Mouse (Mus musculus) kidney, embryonic 14.5 days (tissue): ENCODE measurements around the gene Slc4a3. TPM values are rescaled to one million over a fixed set of nuclear protein-coding genes. Genes with fewer than 3 reads are reported as not detected.

Experiments used
- ATAC-seq: fragments of 200-750 bp; cut with Nextera tagmentation; 2 replicates; pipeline ENCODE4 v1.8.0; 2017; ENCODE audit warnings: moderate number of reproducible peaks, mild to moderate bottlenecking, moderate TSS enrichment, moderate library complexity; ENCODE audit not compliant: low FRiP score, low TSS enrichment
- H3K27ac ChIP-seq: fragments of 300-500 bp; sonication (generic); 2 replicates; pipeline ENCODE4 v1.5.1; 2014; ENCODE audit warnings: low read depth, mild to moderate bottlenecking, low read length, moderate library complexity, mixed read lengths
- H3K27me3 ChIP-seq: fragments of 300-500 bp; sonication (generic); 2 replicates; pipeline ENCODE4 v1.6.1; 2014; ENCODE audit warnings: mild to moderate bottlenecking, low read length; ENCODE audit not compliant: control insufficient read depth, insufficient read depth
- H3K36me3 ChIP-seq: fragments of 300-500 bp; sonication (generic); 2 replicates; pipeline ENCODE4 v1.6.1; 2014; ENCODE audit warnings: low read length, mixed read lengths; ENCODE audit not compliant: control insufficient read depth, insufficient read depth
- H3K4me1 ChIP-seq: fragments of 300-500 bp; sonication (generic); 2 replicates; pipeline ENCODE4 v1.6.1; 2014; ENCODE audit warnings: low read length, mixed read lengths; ENCODE audit not compliant: control insufficient read depth, insufficient read depth
- H3K4me2 ChIP-seq: fragments of 300-500 bp; sonication (generic); replicated peaks from 2 replicates; pipeline ENCODE4 v1.6.1; 2014; ENCODE audit warnings: low read depth, mild to moderate bottlenecking, low read length
- H3K4me3 ChIP-seq: fragments of 300-500 bp; sonication (generic); 2 replicates; pipeline ENCODE4 v1.5.1; 2014; ENCODE audit warnings: mild to moderate bottlenecking, low read length
- H3K9ac ChIP-seq: fragments of 300-500 bp; sonication (generic); 2 replicates; pipeline ENCODE4 v1.6.1; 2014; ENCODE audit warnings: low read depth, mild to moderate bottlenecking, low read length, moderate library complexity
- H3K9me3 ChIP-seq: fragments of 300-500 bp; sonication (generic); 2 replicates; pipeline ENCODE4 v1.6.1; 2016; ENCODE audit warnings: low read length; ENCODE audit not compliant: control insufficient read depth
- WGBS: fragments of 180-500 bp; shearing (Covaris S2); extraction: QIAGEN DNeasy Blood & Tissue Kit; methylation state at CpG from one replicate; pipeline ENCODE4 v1.1.7; 2014; 5-methylcytosine and 5-hydroxymethylcytosine counted together
- polyA plus RNA-seq: library from polyadenylated mRNA; unstranded; fragments of >200 nt; fragmentation: Nextera tagmentation; extraction: Ambion mirVana; gene quantifications from 2 replicates; pipeline ENCODE4 v1.2.1, GENCODE M21; 2014

Gene Slc4a3
- polyA plus RNA-seq, 1 experiment from 2014 or later = 18.8 TPM

DNA sequence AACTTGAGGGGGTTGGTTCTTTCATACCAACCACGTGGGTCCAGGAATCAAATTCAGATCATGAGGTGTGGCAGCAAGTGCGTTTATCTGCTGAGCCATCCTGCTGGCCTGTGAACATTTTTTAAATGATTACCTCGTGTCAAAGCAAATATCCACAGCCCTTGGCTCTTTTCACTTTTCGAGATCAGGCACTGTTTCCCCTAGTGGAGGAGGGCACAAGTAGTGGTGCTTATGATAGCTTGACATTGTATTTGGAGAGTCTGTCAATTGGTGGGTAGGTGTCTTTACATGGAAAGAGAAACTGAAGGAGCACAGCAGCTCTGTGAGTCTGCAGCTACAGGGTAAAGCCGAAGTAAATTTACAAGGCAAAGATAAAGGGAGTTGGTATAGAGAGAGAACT is 18.9 kb downstream of the Slc4a3 start:
- Histone ChIP-seq H3K9me3 (no peaks in the 10 kb centered on the region), H3K4me2 (no peak overlapping the region), H3K27me3 (no peaks in the 10 kb centered on the region), H3K4me1 (no peaks in the 10 kb centered on the region), H3K4me3 (no peak overlapping the region), H3K9ac (no peak overlapping the region), H3K27ac (no peak overlapping the region), H3K36me3 (no peaks in the 10 kb centered on the region)
- no peak for ATAC-seq
- WGBS = 72% methylated on average over 5 of the region's 5 CpGs

DNA sequence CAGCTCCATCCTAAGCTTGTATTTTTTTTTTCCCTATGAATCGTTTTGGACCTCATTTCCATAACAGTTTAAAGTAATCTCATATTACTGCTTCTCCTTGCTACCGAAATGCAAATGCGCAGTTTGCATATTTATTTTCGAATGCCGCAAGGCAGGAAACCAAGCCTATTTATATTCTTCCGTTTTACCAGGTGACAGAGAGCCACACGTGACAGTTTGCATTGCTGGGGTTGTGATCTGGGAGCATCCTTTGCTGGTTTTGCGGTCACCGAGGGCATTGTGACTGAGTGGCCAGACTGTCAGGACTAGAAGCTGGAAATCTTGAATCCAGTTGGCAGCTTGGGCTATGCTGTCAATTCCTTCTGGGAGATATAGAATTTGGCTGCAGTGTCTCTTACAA is 19.6 kb downstream of the Slc4a3 start:
- H3K27ac ChIP-seq = no peak overlapping the region

DNA sequence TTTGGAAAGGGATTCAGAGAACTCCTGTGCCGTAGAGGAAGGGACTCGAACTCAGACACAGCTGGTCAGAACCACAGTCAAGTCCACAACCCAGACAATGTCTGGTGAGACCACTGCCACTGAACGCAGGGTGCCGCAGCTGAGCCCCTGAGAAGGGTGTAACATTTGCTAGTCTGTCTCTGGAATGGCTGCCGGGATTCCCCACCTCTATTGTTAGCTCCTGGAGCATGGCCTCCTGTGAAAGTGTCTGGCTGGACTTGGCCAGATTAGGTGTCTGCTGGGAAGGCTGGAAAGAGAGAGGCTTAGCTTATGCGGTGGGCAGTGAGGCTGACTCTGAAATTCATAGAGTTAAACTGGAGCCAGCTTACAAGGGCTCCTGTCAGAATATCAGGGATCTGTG is 24.3 kb downstream of the Slc4a3 start:
- WGBS = 71% methylated on average over 6 of the region's 6 CpGs
- H3K4me1 ChIP-seq = no peaks in the 10 kb centered on the region

More for the DNA sequence above, 19.6 kb downstream of the Slc4a3 start:
- no peaks in the 10 kb centered on the region for H3K27me3 ChIP-seq
- H3K9ac ChIP-seq = no peak overlapping the region
- no peaks in the 10 kb centered on the region for H3K9me3 ChIP-seq
- no peak for ATAC-seq
- no peaks in the 10 kb centered on the region for H3K36me3 ChIP-seq
- 67% methylated on average over 9 of the region's 9 CpGs for WGBS
- no peaks in the 10 kb centered on the region for H3K4me1 ChIP-seq
- no peak overlapping the region for H3K4me3 ChIP-seq
- no peak overlapping the region for H3K4me2 ChIP-seq

DNA sequence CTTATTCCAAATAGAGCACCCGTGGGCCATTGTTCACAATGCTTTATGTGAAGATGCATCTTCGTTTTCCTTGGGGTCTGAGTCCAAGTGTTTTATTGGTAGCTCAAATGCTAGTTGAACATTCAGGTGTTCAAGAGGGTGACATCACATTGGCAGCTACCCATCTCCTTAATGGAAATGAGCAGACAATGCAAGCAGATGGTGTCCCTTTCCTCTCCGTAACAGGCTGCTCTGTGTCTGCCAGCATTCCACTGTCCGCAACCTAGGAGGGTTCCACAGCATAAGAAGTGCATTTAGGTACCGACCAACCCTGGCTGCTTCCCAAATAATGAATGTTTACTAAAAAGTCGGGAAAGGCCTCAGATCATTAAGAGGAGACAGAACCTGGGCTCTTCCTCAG is 26.7 kb downstream of the Slc4a3 start:
- Histone ChIP-seq H3K4me1 (no peaks in the 10 kb centered on the region), H3K4me2 (no peak overlapping the region), H3K9ac (no peak overlapping the region), H3K4me3 (no peak overlapping the region), H3K27me3 (no peaks in the 10 kb centered on the region), H3K36me3 (no peaks in the 10 kb centered on the region), H3K27ac (no peak overlapping the region), H3K9me3 (no peaks in the 10 kb centered on the region)
- no peak for ATAC-seq
- WGBS = 90% methylated on average over 6 of the region's 6 CpGs

More for the DNA sequence above, 24.3 kb downstream of the Slc4a3 start:
- no peak for ATAC-seq
- no peak overlapping the region for H3K27ac ChIP-seq
- H3K36me3 ChIP-seq = no peaks in the 10 kb centered on the region
- no peak overlapping the region for H3K4me3 ChIP-seq
- H3K27me3 ChIP-seq = no peaks in the 10 kb centered on the region
- no peak overlapping the region for H3K9ac ChIP-seq
- no peak overlapping the region for H3K4me2 ChIP-seq
- no peaks in the 10 kb centered on the region for H3K9me3 ChIP-seq

DNA sequence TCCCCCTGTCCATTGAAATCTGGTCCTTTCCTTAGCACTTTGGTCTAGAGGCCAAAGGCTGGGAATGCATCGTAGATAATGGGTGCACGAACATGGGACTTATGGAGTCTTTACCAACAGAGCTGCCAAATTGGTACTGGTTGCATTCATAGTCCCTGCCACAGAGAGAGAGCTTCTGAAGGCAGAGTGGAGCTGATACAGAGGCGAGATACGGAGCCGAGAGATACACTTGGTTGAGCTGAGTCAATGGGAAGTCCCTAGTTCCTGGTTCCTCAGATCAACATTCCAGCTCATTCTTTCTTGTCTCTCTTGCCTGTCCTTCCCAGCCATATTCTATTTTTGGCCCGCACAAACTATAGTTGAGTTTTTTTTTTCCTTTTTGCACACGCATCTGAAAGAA is 27.6 kb downstream of the Slc4a3 start:
- Histone ChIP-seq H3K4me1 (no peaks in the 10 kb centered on the region), H3K9me3 (no peaks in the 10 kb centered on the region), H3K4me2 (no peak overlapping the region), H3K9ac (no peak overlapping the region), H3K27me3 (no peaks in the 10 kb centered on the region), H3K36me3 (no peaks in the 10 kb centered on the region), H3K4me3 (no peak overlapping the region), H3K27ac (no peak overlapping the region)
- WGBS = 82% methylated on average over 7 of the region's 7 CpGs
- no peak for ATAC-seq

DNA sequence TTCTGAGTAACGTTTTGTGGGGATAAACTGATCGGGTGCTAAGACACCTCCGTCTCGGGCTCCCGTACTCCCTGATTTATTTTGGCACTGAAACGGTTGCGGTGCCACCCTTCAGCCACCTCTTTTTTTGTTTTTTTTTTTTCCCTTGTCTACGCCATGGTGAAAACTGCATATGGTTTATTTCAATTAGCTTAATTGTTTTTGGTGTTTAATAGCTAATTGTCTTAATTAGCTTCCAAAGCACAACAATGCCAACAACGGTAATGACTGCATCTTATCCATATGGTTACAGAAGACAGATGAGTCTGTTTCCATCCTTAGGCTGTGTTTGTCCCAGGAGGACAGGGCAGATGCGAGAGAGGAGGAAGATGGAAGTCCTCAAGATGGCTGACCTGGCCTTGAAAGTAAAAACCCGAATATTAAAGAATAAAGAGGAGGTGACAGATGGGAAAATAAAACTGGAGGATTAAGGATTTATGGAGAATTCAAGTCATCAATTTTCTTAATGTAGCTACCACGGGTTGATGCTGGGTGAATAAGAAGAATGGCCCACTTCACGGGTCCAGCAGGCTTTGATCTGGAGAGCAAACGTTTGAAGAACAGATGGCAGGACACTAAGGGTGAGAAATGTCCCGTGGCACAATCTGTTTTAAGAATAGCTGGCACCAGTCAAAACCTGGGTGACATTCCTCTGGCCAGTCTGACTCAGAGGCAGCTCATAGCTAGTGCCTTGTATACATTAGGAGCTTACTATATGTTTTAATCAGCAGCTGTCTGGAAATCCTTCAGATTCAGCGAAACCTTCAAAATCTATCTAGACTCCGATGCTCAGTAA is 28.6 kb downstream of the Slc4a3 start:
- no peaks in the 10 kb centered on the region for H3K27me3 ChIP-seq
- ATAC-seq = no peak
- no peak overlapping the region for H3K4me3 ChIP-seq
- no peaks in the 10 kb centered on the region for H3K9me3 ChIP-seq
- H3K4me1 ChIP-seq = no peaks in the 10 kb centered on the region
- no peak overlapping the region for H3K9ac ChIP-seq
- WGBS = 55% methylated on average over 17 of the region's 17 CpGs
- H3K27ac ChIP-seq = no peak overlapping the region
- no peaks in the 10 kb centered on the region for H3K36me3 ChIP-seq
- no peak overlapping the region for H3K4me2 ChIP-seq

DNA sequence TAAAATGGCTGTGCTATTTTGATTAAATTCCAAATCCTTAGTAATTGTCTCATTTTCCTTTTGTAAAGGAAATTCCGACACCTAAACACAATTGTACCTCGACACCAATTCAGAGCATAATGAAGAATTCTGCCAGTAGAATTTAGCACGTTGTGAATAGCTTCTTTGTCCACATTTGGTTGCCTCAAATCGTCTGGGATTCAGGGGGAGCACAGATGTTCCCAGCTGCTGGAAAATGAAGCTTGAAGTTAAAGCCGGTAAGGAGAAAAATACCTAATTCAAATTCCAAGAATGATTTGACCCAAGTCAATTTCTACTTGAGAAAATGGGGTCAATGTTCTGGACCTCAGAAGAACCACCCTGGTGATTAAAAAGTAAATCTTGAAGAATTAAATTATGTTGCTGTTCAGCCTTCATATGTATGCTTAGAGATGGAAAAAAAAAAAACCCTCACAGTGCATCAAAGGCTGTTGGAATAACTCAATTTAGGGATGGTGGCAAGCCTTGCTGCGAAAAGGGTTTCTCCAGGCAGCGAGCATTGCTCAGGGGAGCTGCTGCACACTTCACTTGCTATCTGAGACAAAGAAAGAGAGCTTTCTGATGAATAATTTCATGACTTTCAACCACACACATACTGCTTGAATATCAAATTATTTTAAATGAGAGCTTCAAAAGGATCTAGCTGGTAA is 36.0 kb downstream of the Slc4a3 start:
- Histone ChIP-seq H3K4me2 (no peak overlapping the region), H3K36me3 (no peaks in the 10 kb centered on the region), H3K9me3 (no peaks in the 10 kb centered on the region), H3K9ac (no peak overlapping the region), H3K4me3 (no peak overlapping the region), H3K27ac (no peak overlapping the region), H3K27me3 (no peaks in the 10 kb centered on the region), H3K4me1 (no peaks in the 10 kb centered on the region)
- 51% methylated on average over 7 of the region's 7 CpGs for WGBS
- ATAC-seq = no peak

DNA sequence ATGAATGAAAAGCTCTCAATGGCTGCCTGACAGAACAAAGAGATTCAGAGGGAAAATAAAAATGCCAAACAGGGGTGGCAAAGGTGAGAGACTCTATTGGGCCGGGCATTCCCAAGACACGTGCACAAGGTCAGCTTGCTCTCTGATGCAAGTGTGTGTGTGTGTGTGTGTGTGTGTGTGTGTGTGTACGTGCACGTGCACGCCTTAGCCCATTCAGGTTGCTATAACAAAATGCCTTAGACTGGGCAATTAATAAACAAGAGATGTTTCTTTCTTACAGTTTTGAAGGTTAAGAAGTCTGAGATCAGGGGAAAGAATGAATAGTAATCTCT is 36.5 kb downstream of the Slc4a3 start:
- H3K4me2 ChIP-seq = no peak overlapping the region
- no peak overlapping the region for H3K27ac ChIP-seq
- H3K4me3 ChIP-seq = no peak overlapping the region
- no peaks in the 10 kb centered on the region for H3K9me3 ChIP-seq
- H3K27me3 ChIP-seq = no peaks in the 10 kb centered on the region
- H3K4me1 ChIP-seq = no peaks in the 10 kb centered on the region
- no peaks in the 10 kb centered on the region for H3K36me3 ChIP-seq
- ATAC-seq = no peak
- no peak overlapping the region for H3K9ac ChIP-seq
- 78% methylated on average over 5 of the region's 5 CpGs for WGBS

DNA sequence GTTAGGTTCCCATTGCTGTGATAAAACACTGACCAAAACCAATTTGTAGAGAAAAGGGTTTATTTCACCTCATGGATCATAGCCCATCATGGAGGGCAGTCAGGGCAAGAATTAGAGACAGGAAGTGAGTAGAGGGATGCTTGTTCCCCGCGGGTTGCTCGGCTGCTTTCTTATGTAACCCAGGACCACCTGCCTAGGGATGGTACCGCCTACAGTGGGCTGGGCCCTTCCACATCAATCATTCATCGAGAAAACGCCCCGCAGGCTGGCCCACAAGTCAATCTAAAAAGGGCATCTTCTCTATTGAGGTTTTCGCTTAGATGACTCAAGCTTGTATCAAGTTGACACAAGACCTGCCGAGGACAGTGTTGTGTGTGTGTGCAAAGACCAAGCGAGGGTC is 37.0 kb downstream of the Slc4a3 start:
- H3K4me3 ChIP-seq = no peak overlapping the region
- H3K9me3 ChIP-seq = no peaks in the 10 kb centered on the region
- no peaks in the 10 kb centered on the region for H3K36me3 ChIP-seq
- no peak overlapping the region for H3K9ac ChIP-seq
- no peaks in the 10 kb centered on the region for H3K4me1 ChIP-seq
- H3K4me2 ChIP-seq = no peak overlapping the region
- H3K27ac ChIP-seq = no peak overlapping the region
- H3K27me3 ChIP-seq = no peaks in the 10 kb centered on the region
- no peak for ATAC-seq
- 77% methylated on average over 10 of the region's 10 CpGs for WGBS
